Mouse (Mus musculus): Measurements from ENCODE around the gene BC049762. TPM values are rescaled to one million over a fixed set of nuclear protein-coding genes. Genes with fewer than 3 reads are reported as not detected.

BC049762 gene
- polyA plus RNA-seq, 1 experiment, result not detected

DNA sequence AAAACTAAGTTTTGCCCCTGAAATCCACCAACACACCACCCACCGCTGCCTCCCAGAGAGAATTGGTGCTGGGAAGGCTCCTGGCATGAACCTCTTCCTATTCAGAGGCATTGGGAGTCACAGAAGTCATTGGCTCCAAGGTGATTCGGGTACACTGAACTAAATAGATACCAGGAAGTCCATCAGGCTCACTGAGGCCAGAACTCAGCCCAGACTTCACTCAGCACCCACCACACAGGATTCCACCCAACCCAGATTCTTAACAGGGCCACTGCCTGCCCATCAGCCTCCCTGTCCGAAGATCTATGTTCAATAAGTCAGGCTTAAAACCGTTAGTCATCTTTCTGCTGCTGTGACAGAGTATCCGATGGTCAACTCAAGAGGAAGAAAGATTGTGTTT lies 51.4 kb downstream of the BC049762 start:
- no peak overlapping the region for H3ac ChIP-seq (ENCODE audit: control insufficient read depth, insufficient read length)
- no peaks in the 10 kb centered on the region for H3K79me2 ChIP-seq (ENCODE audit: control insufficient read depth, insufficient read depth)
- TF ChIP-seq TCF3 (IDR thresholded peaks at IDR 0.05; ENCODE audit: insufficient read length, low read depth), result no peak
- TF ChIP-seq CEBPB (IDR thresholded peaks at IDR 0.05; ENCODE audit: insufficient read depth, poor library complexity, severe bottlenecking), result no peak
- no peak for TF ChIP-seq TCF12 (IDR thresholded peaks at IDR 0.05; ENCODE audit: insufficient read depth, poor library complexity, severe bottlenecking)
- H3K4me3 ChIP-seq, result no peak overlapping the region
- peaks cover 4% of the 10 kb centered on the region for H3K27me3 ChIP-seq (ENCODE audit: control insufficient read depth, insufficient read depth, insufficient read length)
- H3K36me3 ChIP-seq (ENCODE audit: control insufficient read depth, insufficient read depth), result no peaks in the 10 kb centered on the region
- H3K4me2 ChIP-seq (ENCODE audit: low read depth), result no peak overlapping the region

DNA sequence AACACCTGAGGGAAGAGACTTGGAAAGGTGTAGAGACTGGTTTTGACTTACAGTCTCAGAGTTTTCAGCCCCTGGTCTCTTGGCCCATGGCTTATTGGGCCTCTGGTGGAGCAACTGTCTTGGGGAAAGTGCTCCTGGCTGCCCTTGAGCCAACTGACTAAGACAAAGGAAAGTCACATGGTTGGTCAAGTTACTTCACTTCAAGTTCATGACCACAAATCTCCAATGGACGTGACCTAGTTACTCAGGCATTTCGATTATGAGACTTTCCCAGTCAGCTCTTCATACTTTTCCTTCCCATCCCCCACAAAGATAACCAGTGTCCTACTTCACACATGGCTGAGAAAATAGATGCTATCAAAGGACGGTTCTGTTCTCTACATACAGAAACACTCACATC lies 55.1 kb downstream of the BC049762 start:
- no peaks in the 10 kb centered on the region for H3K79me2 ChIP-seq (ENCODE audit: control insufficient read depth, insufficient read depth)
- peak overlapping the region; percentile 14 for H3K4me2 ChIP-seq (ENCODE audit: low read depth)
- H3K27me3 ChIP-seq (ENCODE audit: control insufficient read depth, insufficient read depth, insufficient read length), result no peaks in the 10 kb centered on the region
- TF ChIP-seq TCF12 (IDR thresholded peaks at IDR 0.05; ENCODE audit: insufficient read depth, poor library complexity, severe bottlenecking), result no peak
- no peak for TF ChIP-seq MYOG (IDR thresholded peaks at IDR 0.05; ENCODE audit: control insufficient read depth in 1 of 3, insufficient read depth in 1 of 3, insufficient read length in 2 of 3, low read depth in 2 of 3)
- TF ChIP-seq CEBPB (IDR thresholded peaks at IDR 0.05; ENCODE audit: insufficient read depth, poor library complexity, severe bottlenecking), result 0 out of 2 replicates have a peak, but pooled peaks have one; percentile 1
- TF ChIP-seq TCF3 (IDR thresholded peaks at IDR 0.05; ENCODE audit: insufficient read length, low read depth), result no peak
- TF ChIP-seq SRF (IDR thresholded peaks at IDR 0.05; ENCODE audit: control insufficient read depth, insufficient read length, low read depth), result no peak
- TF ChIP-seq POLR2AphosphoS2 (IDR thresholded peaks at IDR 0.05; ENCODE audit: insufficient read length, low read depth), result no peak
- TF ChIP-seq MAX (IDR thresholded peaks at IDR 0.05; ENCODE audit: low read depth), result no peak
- TF ChIP-seq REST (IDR thresholded peaks at IDR 0.05; ENCODE audit: insufficient read depth, insufficient read length), result no peak
- TF ChIP-seq MYOD1 (IDR thresholded peaks at IDR 0.05; ENCODE audit: control insufficient read depth in 1 of 3, insufficient read length in 2 of 3, low read depth in 2 of 3), result no peak
- no peak for TF ChIP-seq E2F4 (IDR thresholded peaks at IDR 0.05; ENCODE audit: insufficient read depth)
- TF ChIP-seq USF1 (IDR thresholded peaks at IDR 0.05; ENCODE audit: low read depth), result peak; percentile 42
- no peak for TF ChIP-seq POLR2A (IDR thresholded peaks at IDR 0.05; ENCODE audit: insufficient read length, low read depth)
- no peak overlapping the region for H3K4me3 ChIP-seq
- no peak overlapping the region for H3ac ChIP-seq (ENCODE audit: control insufficient read depth, insufficient read length)
- H3K36me3 ChIP-seq (ENCODE audit: control insufficient read depth, insufficient read depth), result no peaks in the 10 kb centered on the region

Other genes starting within 250 kb of the BC049762 start
- not detected for gene Olfr54, start 248.8 kb downstream of the BC049762 start, polyA plus RNA-seq (2012; fragmentation: generic; extraction: Trizol)
- not detected for gene Olfr1375, start 214.9 kb downstream of the BC049762 start, polyA plus RNA-seq (2012; fragmentation: generic; extraction: Trizol)
- 0.95 TPM for gene Zfp354a, start 203.8 kb downstream of the BC049762 start, polyA plus RNA-seq (2012; fragmentation: generic; extraction: Trizol)
- not detected for gene Gm12569, start 42.6 kb downstream of the BC049762 start, polyA plus RNA-seq (2012; fragmentation: generic; extraction: Trizol)
- gene Clk4, start 1.3 kb downstream of the BC049762 start, polyA plus RNA-seq (2012; fragmentation: generic; extraction: Trizol), result 12.4 TPM
- 10.3 TPM for gene Col23a1, start 26.9 kb upstream of the BC049762 start, polyA plus RNA-seq (2012; fragmentation: generic; extraction: Trizol)

Measured in myocyte (in vitro differentiated cells).